Mouse (Mus musculus): ENCODE results near the gene Gucy2g.
"Not testable (repeated sequence)": the region's sequence is repeated elsewhere in the genome, so short reads cannot be mapped to it uniquely, and the experiment has no call there.

The Gucy2g gene

DNA sequence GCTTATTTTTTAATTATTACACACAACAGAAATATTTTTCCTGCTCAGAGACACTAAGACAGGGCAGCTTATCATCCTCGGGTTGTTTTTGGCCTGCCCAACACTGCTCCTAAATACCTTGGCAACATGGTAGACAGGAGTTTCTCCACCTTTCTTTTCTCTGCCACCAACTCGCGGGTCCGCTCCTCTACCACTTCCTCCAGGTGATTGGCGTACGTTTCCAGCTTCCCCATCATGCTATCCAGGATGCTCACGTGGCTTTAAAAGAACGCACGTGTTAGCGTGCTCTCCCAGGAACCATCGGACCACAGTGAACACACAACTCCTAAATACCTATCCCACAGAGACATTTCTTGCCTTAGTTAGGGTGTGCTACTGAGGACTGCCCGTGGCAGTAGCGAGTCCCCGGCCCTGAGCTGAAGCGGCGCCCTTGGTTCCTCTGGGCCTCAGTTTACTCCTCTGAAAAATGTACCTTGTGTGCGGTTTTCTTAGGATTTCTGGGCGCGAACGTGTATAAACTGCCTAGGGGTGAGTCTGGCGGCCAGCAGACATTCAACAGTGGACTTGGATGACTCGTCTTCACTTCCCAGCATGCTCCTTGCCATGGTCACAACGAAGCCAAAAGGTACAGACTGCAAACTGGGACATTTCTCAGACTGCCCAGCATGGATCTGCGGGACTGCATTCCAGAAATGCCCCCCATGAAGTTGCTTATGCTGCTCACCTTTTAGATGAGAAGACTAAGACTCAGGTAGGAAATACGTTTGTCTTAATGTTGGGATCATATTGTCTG, 33.1 kb downstream of the Gucy2g start:
- in situ Hi-C loops (cut with MseI, MboI): loop anchor here in 1 of 2 experiments (25.0 kb wide), 1 partner anchor 1171 kb away; the partner anchor contains the start of gene Adra2a

DNA sequence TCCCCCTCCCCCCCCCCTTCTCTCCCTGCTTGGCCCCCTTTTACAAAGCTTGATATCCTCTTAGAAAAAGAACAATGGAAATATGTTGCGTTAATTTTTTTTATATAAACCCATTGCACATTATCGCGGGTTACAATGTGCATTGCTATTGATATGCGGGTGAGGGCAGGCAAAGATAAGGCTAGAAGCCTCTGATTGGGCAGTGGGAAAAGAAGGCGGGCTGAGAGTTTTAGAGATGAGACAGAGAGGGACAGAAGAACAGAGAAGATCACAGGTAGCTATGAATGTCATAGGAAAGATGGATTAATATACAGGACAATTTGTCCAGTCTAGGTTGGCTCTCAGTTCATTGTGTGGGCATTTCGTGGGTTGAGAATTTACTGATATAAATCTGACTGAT, 33.8 kb downstream of the Gucy2g start:
- in situ Hi-C loops (cut with MseI, MboI): loop anchor here in 1 of 2 experiments (25.0 kb wide), 1 partner anchor 1170 kb away; the partner anchor contains the start of gene Adra2a

DNA sequence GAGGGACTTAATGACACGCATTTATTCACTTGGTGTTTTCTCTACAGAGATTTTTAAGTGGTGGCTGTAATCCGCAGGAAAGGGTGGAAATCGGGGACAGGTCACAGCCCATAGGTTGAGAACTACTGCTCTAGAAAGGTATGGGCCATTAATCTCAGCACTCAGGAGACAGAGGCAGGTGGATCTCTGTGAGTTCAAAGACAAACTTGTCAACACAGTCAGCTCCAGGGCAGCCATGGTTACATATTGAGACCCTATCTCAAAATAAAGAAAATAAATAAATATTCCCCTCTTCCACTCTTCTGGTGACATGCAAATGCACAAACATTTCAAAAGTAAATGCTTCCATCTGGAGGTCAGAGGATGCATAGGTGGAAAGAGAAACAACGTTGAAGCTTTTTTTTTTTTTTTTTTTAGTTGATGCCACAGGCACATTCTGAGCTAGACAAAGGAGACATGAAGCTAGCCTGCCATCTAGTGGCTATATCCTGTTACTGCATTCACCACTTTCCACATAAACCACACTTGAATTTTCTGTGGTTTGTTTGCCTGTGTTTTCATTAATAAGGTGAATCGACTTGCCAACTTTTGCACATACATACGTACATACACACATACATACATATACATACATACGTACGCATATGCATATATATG, 34.4 kb downstream of the Gucy2g start:
- in situ Hi-C loops (cut with MseI, MboI): loop anchor here in 1 of 2 experiments (25.0 kb wide), 1 partner anchor 1169 kb away; the partner anchor contains the start of gene Adra2a

DNA sequence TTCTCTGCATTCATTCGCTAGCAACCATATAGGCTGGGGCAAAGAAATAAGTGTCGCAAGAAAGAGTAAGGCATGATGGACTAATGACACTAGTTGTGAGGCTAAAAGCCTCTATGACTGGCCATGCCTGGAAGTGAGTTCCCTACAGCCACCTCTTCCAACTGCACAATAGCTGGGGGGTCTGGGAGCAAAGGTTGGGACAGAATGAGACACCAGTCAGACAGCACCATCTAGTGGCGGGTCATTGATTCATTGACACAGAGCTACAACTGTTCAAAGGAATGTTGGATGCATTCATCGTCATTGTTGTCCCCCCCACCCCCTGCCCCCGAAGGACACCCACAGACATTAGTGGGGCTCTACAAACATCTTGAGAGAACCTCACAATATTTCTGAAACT, 42.7 kb downstream of the Gucy2g start:
- in situ Hi-C loops (cut with MseI, MboI): no loop called here

DNA sequence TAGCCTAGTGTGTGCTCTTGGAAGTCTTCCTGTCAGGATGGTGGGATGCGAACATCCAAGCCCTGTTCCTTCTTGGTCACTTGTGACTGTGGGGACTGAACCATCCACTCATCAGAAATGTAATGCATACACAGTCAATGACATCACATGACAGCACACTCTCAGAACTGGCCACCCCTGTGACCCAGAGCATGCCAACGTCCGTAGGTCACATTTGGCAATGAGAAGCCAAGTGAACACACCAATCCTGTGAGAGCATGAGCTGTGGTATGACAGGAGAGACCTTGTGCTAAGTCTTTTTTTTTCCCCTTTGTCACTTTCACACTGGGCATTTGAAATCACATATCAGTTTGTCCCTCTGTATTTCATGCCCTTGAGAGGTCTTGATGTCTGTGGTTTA, 45.5 kb downstream of the Gucy2g start:
- in situ Hi-C loops (cut with MseI, MboI): no loop called here

DNA sequence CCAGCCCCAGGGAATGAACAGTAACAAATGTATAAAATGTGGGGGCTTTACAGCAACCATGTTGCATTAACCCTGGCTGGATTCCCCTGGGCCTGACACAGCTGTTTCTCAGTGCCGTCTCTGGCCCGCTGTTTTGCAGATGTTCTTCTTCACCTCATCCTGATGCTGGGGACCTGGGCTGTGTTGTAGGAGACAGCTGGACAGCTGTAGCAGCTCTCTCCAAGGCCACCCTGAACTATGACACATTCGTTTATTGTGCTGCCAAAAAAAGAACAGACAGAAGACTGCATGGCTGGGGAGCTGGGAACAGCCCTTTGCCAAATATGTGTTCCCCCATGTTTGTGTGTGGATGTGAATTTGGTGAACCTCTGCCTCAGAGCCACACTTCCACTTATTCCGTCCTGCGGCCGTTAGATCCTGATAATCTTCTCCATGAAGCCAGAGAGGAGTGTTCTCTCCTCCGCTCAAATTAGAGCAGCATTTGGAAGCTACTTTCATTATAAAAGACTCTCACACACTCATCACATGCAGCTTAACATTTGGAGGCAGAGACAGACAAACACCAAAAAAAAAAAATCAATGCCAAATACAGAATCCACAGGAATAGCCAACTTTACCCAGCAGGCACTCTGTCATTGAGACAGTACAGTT, 46.4 kb downstream of the Gucy2g start:
- in situ Hi-C loops (cut with MseI, MboI): no loop called here

DNA sequence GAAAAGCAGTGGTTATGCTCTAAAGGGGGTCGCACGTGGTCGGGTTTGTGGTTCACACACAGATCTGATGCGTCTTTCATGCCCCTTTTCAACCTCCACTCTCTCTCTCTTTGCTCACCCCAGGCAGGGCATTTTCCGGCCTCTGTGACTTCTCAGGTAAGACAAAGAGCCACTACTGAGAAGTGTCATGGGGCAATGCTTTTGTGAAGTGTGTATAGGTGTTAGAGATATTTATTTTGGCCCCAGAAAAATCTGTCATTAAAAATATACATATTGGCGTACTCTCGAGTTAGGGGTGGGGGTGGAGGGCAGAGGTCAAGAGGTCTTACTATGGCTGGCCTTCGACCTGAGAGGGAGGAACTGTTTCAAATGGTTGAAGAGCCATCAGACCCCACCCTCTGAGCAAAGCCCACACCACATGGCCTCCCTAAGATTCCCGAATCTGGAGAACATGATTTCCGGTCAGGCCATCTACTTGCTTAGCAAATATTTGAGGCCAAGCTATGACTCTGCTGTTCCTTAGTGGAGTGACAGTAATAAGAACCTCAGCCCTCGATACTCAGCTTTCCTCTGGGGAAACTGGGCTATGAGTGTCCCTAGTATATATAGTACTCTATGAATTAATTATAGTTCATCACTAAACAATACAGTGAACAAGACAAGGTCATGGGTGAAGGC, 47.2 kb downstream of the Gucy2g start:
- in situ Hi-C loops (cut with MseI, MboI): no loop called here

DNA sequence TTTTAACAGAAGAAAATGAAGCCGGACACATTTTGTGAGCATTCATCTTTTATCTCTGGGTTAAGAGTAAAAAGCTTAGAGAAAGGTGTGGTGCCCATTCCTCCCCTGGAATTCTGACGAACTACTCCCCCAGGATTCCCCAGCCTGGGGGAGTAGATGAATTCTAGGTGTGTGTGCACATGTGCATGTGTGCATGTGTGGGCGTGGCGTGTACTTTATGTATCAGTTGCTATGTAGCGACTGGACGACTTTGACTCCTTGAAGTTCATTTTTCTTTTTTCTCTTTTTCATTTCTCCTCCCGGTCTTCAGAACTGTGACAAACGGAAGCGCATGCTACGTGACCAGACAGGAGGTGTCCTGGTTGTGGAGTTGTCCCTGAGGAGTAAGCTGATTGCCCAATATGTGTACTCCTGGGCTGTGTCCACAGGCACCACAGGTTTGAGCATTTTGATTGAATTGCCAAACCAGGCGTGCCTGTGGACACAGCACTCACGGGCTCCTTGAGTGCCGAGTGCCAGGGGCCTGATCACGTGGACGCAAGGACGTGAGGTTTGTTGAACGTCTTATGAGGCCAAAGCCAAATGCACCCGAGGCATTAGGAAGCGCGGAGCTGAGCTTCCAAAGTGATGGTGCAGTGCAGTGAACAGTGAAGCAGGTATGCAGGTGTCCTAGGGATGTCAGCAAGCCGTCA, 48.6 kb downstream of the Gucy2g start:
- in situ Hi-C loops (cut with MseI, MboI): no loop called here

DNA sequence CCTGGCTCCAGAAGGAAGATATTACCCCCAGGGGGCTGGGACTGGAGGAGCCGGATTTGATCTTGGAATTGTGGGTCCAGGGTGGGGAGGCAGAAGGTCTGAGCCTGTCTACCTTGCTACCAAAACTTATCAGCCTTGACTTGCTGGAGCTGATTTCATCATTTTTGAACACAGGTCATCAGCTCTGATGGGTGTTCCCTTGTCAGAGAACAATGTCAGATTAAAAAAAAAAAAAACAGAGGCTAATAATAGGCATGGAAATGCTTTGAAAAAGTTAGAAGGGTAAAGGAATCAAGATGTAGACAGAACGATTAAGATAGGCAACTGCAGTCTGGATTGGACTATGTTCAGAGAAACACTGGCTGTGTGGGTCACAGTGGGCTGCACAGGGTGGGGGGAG, 49.4 kb downstream of the Gucy2g start:
- in situ Hi-C loops (cut with MseI, MboI): no loop called here

DNA sequence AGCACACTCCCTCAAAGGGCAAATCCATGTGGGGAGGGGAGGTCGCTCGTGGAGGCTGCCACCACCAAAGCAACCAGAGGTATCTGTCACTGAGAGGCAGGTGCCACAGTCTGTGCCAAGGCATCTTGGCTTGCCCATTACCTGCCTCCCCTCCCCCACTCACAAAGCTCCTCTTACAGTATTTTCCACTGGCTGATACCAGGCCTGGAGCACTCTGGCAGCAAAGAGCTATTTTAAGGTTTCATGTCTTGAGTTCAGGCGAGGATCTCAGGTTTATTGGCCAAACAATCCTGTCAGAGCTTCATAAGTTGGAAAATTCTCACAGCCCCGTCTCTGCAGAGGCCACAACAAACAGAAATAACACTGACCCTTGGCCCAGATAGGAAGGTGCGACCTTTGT, 51.0 kb downstream of the Gucy2g start:
- in situ Hi-C loops (cut with MseI, MboI): no loop called here

DNA sequence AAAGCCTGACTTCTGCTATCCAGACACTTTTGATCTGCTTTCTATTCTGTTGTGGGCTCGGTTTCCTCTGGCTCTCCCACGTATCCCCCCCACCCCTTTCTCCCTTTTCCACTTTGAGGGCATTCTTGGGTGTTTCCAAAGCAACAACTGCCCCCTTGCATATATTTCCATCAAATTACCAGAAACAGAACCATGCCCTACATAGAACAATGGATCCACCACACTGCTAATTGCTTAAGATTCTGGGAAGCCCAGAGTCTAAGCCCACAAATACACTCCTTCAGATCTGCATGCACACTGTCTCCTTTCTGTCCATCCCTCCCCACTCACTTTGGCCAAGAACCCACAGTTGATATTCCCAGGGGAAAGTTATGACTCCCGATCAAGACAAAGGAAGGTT, 55.4 kb downstream of the Gucy2g start:
- in situ Hi-C loops (cut with MseI, MboI): no loop called here

DNA sequence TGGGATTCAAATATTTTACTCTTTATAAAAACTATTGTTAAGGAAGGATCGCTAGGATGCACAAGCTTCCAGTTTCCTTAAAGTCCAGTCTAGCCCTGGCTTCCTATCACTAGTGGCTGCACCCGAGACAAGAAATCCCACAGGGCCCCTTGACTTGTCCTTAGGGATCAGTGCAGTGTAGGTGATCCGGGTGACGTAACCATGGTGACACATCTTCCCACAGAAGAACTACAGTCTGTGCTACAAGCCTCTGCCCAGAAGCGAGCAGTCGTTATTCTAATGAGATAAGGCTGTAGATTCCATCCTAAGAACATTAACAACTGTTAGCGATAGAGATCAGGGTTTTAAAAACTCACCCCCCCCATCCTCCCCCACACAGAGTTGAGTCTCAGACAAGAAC, 56.0 kb downstream of the Gucy2g start:
- in situ Hi-C loops (cut with MseI, MboI): no loop called here

DNA sequence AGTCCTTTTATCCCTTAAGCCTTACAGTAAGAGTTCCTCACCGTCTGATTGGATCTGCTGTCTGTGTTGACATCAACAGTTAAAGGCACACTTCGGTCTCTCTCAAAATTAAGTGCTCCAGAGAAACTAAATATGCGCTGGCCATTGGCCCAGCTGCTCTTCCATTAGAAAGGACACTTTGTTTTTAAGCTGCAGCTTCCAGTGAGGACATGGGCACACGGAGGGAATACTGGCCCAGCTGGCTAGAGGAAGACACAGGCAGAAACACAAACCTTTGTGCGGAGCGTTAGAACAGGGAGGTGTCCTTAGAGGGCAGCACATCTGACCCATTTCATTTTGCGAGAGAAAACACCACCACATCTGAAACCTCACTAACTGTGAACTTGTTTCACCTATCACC, 56.6 kb downstream of the Gucy2g start:
- in situ Hi-C loops (cut with MseI, MboI): no loop called here

DNA sequence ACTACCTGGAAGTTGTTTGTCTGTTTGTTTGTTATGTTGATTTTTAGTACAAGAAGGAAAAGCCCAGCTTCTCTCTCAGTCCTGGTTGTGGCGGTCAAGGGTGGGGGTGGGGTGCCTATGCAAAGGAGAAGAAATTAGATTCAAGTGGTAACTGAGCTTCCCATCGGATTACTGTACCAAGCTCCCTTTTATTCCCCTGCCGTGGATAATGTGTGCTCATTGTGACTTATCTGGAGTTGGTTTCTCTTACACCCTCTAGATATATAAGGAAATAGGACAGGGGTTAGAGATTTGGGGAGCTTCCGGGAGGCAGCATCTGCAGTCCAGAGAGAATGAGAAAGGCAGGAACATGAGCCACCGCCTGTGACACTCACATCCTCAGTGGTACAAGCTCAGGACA, 60.6 kb downstream of the Gucy2g start, which contains the start of gene Tectb:
TSS of gene Tectb (plus strand) at position 301 of the 400 bp plus-strand sequence.
- in situ Hi-C loops (cut with MseI, MboI): no loop called here

DNA sequence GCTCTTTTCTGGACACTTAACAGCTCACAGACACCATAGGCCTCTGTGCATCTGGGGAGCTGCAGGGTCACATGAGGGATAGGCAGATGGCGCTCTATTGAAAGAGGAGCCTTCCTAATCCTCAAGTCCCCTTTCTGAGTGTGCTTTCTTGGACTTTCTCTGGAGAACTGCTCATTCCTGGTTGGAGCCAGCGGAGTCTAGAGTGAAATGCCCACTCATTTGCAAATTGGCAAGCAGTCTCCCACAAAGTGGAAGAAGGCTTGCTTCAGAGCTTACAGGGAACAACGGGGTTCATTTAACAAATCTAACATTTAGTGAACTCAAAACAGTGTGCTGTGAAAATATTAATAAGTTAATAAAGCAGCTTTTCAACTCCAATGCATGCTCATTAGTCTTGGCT, 63.9 kb downstream of the Gucy2g start:
- in situ Hi-C loops (cut with MseI, MboI): no loop called here

DNA sequence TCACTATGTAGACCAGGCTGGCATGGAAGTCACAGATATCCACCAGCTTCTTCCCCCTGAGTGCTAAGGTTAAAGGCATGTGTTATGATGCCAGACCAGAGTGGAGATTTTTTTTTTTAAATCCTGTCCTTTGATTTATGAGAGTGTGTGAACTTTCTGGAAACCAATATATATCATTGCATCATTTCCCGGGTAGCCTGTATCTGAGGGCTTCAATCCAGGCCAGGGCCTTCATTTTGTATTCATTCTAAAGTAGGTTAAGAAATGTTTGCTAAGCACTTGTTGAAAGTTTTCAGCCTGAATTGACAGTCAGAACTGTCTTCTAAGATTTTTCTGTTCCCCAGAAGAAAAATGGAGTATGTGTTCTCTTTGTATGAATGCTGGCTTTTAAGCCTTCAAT, 69.5 kb downstream of the Gucy2g start:
- in situ Hi-C loops (cut with MseI, MboI): no loop called here

DNA sequence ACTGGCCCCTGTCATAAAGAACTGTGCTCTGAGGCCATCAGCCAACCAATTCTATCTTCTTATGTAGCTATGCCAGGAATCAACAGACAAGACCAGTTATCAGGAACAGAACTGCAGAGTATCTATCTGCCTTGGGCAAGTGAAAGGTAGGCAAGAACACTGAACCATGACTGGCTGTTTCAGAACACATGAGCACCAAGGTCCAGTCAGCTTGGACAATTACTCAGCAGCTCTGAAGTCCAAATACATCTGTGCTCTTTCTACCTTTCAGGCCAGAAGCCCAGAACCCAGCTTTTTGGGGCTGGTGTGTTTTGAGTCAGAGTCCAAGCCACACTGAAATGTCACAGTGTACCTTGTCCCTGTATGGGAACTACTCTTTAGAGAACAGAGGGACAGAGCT, 70.6 kb downstream of the Gucy2g start:
- in situ Hi-C loops (cut with MseI, MboI): no loop called here

DNA sequence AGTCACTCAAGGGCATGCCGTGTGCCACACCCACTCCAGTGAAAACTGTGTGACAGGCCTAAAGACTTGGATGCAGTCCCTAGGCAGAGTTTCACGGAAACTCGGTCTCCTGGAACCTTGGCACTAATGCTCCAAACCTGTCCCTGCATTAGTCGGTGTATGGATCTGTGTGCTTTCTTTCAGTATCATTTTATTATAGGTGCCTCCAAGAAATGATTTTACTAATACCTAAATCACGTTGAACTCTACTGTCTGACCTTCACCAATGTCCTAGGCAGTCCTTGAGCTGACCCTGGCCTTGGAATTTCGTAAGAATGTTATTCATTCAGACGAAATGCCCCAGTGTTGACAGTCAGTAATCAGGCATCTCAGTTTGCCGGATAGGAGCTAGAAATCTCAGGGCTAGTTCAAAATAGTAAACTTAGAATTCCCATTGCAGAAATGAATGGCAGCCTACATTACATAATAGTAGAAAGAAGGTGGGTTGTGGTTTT, 71.8 kb downstream of the Gucy2g start:
- in situ Hi-C loops (cut with MseI, MboI): not testable (repeated sequence)

DNA sequence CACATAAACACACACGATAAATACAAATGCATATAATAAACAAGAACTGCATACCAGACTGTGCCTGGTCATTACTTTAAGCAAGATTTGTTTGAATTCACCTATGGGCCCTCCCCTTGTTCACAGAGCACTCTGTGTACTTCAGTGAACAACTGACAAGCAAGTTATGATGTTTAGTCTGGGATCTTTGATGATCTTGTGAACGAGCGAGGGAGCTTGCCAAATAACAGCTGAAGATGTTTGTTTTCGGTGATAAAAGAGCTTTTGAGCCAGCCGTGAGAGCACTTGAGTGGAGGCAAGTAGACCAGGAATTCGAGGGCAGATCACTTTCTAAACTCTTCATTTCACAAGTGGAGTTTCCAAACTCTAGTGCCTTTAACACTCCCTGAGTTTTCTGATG, 72.7 kb downstream of the Gucy2g start:
- in situ Hi-C loops (cut with MseI, MboI): no loop called here

DNA sequence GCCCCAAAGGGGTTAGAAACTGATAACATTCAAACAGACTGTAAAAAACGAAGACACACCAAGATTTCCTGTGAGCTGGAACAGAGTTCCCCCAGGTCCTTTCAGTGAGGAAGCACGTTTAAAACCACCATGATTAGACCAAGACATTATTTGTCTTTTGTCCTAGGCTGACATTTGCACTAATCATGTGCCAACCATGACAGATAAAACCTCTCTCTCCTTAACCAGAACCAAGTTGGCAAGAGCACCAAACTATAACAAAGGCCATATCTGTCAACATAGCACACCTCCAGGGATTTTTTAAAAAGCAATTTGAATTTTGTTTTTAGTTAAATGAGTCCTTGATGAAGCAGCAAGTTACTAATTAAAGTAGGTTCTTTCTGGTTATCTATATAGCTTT, 73.3 kb downstream of the Gucy2g start:
- in situ Hi-C loops (cut with MseI, MboI): no loop called here

DNA sequence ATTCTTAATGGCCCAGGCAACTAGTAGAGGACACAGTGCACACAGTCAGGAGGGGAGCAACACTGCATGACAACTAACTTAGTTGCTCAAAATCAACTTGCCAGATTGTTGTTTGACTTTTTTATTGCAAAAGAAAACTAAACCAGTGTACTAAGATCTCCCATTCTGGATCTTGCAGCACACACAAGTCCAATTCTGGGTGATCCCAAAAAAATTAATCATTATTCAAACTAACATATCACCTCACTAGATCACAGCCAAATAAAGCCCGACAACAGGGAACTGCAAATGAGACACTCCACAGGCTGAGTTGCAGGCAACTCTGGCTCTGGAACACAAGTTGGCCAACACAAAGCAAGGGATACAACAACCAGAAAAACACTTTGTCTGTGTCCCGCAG, 74.3 kb downstream of the Gucy2g start:
- in situ Hi-C loops (cut with MseI, MboI): no loop called here
